Mouse (Mus musculus) spleen, postnatal 14 days (tissue): ENCODE data around the gene Mamstr.

Experiments used
- DNase-seq, 2 experiments: peaks; one replicate each; pipeline ENCODE4 v3.0.0; 2021 to 2022; ENCODE audit warnings: low spot score in 2 of 2

Gene Mamstr

DNA sequence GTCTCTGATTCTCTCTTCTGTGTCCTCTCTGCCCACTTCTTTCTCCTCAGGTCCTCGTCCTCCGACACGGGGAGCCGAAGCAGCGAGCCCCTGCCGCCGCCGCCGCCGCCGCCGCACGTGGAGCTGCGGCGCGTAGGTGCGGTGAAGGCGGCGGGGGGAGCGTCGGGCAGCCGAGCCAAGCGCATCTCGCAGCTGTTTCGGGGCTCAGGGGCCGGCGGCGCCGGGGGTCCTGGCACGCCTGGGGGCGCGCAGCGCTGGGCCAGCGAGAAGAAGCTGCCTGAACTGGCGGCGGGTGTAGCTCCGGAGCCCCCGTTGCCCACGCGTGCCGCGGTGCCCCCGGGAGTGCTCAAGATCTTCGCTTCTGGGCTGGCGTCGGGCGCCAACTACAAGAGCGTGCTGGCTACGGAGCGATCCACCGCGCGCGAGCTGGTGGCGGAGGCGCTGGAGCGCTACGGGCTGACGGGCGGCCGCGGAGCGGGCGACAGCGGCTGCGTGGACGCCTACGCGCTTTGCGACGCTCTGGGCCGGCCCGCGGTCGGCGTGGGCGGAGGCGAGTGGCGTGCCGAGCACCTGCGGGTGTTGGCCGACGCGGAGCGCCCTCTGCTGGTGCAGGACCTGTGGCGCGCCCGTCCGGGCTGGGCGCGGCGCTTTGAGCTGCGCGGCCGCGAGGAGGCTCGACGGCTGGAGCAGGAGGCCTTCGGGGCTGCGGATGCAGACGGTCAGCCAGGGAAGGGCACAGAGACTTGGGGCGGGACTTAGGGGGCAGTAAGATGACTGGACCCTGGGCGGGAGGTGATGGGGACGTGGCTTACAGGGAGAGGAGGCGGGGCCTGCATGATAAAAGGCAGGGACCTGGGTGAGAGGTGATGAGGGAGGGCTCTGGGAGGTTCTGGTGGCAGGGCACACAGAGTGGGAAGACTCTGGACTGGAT lies 11.1 kb upstream of the Mamstr start:
- DNase-seq: peak; percentile 78 to 86

DNA sequence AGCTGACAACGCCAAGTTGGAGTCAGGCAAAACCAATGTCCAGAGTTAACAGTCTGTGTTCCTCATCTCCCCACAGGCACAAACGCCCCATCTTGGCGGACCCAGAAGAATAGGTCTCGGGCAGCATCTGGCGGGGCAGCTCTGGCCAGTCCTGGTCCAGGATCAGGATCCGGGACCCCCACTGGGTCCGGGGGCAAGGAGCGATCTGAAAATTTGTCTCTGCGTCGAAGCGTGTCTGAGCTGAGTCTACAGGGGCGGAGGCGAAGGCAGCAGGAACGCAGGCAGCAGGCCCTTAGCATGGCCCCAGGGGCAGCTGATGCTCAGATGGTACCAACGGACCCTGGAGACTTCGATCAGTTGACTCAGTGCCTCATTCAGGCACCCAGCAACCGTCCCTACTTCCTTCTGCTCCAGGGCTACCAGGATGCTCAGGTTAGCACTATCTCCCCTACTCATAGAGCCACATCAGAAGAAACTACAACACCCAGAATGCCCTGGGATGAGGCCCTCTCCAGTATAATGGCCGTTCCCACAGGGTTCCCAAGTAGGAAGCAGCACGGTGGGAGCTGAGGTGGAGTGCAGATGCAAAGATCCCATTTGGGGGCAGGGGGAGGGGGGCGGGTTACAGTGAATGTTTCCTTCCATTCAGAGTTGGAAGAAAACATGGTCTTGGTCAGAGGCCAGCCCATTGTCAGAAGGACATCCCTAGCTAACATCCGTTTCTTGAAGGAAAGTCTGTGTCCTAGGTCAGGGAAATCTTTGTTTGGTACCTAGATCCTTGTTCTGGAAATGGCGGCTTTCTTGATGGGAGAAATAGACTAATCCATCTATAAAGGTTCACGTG lies 9.5 kb upstream of the Mamstr start:
- DNase-seq: no peak

DNA sequence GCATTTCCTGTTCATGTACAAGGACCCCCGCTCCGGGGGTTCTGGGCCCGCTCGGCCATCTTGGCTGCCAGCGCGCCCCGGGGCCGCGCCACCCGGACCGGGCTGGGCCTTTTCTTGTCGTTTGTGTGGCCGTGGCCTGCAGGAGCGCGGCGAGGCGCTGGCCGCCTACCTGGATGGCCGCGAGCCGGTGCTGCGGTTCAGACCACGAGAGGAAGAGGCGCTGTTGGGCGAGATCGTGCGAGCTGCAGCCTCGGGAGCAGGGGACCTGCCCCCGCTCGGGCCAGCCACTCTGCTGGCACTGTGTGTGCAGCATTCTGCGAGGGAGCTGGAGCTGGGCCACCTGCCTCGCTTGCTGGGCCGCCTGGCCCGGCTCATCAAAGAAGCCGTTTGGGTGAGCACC lies 7.3 kb upstream of the Mamstr start:
- no peak for DNase-seq

DNA sequence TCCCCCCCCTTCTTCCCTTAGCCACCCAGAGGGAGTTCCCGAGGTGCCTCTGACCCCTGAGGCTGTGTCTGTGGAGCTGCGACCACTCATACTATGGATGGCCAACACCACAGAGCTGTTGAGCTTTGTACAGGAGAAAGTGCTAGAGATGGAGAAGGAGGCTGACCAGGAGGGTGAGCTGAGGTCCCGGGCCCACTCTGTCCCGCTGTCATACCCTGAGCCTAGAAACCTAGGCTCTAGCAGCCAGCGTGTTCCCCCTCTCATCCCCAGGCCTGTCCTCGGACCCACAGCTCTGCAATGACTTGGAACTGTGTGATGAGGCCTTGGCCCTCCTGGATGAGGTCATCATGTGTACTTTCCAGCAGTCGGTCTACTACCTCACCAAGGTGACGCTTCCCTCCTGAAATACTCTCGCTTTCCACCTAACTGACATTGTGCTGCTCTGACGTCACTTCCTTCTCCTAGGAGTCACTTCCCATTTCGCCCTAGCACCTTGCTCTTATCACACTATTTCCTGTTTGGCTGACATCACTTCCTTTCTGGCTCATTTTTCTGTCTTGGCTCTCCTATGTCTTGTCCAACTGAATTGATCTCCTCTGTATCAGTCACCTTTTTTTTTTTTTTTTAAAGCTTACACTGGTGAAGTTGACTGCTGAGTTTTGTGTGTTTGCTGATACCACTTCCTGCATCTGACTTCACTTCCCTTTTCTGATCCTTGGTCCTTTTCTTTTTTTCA lies 4.7 kb upstream of the Mamstr start:
- no peak for DNase-seq

DNA sequence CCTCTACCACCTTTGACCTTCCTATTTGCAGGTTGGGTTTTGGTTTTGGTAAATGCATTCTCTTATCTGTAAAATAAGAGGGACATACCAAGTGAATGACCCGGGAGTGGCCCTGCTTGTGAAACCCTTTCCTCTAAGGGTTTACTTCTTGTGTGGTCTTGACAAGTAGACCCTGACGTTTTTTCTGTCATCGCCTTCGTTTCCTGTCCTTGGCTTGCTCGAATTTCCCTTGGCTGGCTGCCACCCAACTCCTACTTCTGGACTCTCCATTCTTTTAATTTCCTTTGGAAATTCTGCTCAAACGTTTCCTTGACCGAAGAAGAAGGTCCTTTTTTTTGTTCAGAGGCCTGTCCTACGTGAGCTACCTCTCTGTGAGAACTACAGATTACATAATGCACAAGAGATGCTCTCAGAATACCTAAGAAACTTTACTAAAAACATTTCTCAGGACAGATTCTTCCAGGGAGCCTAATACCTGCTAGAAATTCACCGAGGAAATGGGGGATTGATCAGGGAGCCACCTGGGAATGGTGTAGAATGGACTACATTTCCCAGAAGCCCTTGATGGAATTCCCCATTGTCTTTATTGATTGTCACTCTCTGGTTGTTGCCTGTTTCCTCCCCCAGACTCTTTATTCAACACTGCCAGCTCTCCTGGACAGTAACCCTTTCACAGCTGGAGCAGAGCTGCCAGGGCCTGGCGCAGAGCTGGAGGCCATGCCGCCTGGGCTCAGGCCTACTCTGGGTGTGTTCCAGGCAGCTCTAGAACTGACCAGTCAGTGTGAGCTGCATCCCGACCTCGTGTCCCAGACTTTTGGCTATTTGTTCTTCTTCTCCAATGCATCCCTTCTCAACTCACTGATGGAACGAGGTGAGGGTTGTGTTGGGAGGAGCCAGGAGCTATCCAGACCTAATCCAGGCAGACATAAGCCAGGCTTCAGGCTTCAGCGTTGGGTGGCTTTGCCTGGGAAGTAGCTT lies 3.8 kb upstream of the Mamstr start:
- no peak for DNase-seq

DNA sequence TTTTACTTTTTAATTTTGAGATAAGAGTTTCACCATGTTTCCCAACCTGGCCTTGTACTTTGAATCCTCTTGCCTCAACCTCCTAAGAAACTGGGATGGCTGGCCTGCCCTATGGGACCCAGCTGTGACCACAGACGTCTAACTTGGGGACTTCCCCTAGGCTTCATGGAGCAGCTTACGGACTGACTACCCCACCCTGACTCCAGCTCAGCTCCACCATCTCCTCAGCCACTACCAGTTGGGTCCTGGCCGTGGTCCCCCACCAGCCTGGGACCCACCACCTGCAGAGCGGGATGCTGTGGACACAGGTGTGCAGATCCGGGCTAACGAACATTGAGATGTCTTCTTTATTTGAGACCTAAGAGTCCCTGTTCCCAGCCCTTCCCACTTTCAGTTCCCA lies 2.1 kb upstream of the Mamstr start:
- DNase-seq: no peak

DNA sequence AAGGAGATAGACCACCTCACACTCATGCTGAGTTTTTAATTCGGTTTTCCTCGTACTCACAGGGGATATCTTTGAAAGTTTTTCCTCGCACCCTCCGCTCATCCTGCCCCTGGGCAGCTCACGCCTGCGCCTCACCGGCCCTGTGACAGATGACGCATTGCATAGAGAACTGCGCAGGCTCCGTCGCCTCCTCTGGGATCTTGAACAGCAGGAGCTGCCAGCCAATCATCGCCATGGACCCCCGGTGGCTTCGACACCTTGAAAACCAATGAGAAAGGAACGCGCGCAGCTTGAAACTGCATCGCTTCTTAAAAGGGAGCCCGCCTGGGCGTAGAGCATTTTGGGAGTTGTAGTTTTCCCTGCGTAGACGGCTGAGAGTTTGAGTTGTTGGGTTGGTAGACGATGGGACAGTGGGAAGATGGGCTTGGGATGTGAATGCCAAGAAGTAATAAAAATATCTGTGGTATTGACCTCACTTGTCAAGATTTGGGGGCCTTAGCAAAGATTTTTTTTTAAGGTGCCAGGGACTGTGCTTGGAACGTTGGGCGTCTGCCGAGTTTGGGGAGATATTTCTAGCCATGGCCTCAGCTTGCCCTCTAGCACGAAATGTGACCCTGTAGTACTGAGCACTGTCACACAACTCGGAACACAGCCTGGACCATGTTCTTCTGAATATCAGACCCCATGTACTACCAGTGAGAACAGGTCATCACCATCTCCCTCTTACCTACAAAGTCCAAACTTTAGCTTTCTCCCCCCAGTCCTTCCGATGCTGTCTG lies 965 bp upstream of the Mamstr start:
- DNase-seq: no peak

DNA sequence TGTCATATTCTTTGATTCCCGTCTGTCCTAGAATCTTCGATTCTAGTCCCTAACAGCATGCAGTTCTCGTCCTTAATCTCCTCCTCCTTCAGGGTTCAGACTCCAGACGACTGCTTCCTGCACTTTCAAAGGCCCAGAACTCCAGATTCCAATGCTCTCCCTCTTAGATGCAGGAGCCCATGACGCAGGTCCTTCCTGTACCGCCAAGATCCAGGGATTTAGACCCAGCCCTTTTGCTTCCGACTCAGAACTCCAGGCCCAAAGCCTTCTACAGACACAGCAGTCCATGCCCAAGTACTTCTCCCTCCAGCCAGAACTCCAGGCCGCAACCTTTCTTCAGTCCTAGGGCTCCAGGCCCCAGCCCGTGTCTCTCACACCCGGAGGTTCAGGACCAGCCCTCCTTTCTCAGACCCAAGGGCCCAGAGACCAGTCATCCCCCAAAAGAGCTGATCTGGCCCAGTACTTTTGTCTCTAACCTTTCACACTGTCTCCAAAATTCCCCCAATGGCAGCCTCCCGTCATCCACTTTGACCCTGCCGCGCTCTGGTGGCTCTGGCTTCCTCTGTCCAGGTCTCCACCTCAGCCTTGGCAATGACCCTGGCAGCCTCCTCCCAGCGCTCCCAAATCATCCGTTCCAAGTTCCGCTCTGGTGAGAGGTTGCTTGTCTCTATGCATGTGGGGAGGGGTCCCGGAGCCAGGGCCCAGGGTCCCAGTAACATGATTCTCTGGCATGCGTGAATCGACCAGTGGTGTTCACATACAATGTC lies 597 bp downstream of the Mamstr start:
- DNase-seq: no peak

DNA sequence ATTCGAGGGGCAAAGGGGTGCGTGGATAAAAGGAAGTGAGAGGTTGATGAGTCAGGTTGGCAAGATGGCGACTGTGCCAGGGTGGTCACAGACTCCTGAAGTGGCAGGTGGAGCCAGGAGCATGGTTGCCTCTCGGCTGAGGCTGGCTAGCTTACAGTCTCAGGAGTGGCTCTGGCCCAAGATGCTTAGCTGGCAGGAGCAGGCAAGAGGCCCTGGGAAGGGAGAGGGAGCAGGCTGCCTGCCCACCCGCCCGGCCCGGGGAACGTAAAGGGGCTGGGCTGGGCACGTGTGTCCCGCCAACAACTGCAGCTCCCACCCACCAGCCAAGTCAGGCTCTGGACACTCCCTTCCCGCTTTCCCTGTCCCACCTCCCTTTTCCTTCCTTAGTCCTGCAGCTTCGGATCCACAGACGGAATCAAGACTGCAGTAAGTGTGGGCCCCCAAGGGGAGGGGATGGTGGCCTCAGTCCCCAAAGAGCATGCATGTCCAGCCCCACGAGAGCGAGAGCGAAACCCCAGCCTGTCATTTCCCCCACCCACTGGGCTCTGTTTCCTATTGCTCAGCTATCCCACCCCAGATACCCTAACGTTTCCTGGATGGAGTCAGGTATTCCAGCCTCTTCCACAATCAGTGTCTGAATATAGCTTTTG lies 1.7 kb downstream of the Mamstr start:
- no peak for DNase-seq

DNA sequence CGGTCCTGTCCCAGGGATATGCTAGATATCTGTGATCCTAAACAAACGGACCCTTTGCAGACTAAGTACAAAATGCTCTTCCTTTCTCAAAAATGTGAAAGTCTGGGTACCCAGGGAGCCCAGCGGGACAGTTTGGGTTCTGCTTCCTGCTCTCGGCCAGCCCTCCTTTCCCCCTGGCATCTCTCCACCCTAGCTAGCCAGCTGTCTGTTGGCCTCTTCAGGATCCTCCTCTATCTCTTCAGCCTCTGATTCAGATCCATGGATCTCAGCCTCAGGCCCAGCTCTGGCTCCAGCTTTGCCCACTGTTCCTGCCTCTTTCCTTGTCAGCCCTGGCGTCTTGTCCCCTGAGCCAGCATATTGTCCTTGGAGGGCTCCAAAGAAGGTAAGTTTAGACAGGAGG lies 2.3 kb downstream of the Mamstr start:
- no peak for DNase-seq

DNA sequence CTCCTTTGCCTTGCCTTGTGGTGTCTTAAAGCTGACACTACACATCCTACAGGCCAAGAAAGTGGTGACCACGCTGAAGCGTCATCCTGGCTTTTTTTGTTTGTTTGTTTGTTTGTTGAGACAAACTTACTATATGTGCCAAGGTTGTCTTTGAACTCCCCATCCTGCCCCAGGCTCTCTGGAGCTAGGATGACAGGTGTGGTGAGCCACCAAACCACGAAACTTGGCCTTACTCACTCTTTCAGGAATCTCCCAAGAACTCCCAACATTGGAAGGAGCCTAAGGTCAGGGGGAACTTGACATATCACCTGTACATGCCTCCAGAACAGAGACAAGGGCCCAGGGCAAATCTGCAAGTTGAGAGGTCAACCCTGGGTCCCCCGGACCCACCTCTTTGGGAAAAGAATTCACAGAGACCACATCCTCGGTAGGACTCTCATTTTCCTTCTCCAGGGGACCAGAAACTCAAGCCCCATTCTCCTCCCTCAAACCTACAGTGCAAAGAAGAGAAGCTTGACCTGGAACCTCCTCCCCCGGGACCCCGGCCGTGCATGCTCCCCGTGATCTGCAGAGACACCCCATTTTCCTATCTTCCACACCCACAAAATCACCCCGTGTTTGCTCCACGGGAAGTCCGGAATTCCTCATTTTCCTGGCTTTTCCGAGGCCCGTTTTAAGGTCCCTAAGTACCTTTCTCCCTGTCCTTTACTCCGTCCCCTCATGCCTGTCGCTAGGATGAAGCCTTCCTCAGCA lies 2.9 kb downstream of the Mamstr start:
- no peak for DNase-seq

DNA sequence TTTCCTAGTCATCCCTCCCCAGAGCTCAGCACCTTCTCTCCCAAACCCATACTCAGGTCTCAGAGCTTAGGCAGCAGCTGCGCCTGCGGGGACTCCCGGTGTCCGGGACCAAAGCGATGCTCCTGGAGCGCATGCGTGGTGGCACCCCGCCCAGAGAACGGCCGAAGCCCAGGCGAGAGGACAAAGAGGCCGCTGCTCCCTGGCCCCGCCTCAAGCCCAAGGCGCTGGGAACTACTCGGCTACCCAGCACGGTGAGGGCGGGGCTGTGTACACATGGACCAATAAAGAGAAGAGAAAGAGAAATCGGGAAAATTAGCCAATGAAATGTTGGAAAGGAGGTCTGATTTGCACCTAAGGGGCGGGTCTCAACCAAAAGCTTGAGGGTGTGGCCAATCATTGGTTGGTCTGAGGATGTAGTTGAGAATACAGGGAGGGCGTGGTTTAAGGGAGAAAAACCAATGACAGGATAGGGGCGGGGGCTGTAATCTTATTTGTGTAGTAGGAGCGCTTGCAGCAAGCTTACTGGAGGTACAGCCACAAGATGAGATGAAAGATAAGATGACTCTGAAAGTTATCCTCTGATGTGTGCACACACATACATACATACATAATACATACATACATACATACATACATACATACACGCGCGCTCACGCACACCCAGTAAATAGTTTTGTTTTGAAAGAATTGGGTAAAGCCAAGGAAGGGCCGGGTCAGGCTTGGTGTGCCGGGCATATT lies 3.8 kb downstream of the Mamstr start:
- DNase-seq: peak; percentile 57 to 58

DNA sequence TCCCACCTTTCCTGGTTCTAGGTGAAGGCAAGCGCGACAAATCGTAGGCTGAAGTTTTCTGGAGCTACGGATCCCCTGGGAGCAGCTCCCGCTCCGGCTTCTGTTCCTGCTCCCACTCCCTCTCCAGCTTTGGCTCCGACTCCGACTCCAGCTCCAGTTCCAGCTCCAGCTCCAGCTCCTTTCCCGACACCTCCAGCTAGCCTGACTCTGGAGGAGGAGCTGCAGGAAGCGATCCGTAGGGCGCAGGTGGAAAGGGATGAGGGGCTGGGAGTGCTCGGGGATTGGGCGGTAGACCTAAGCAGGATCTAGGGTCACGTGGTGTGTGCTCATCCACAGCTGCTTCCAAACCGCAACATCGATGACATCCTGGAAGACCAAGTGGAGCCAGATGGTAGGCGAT lies 4.4 kb downstream of the Mamstr start:
- DNase-seq: no peak

DNA sequence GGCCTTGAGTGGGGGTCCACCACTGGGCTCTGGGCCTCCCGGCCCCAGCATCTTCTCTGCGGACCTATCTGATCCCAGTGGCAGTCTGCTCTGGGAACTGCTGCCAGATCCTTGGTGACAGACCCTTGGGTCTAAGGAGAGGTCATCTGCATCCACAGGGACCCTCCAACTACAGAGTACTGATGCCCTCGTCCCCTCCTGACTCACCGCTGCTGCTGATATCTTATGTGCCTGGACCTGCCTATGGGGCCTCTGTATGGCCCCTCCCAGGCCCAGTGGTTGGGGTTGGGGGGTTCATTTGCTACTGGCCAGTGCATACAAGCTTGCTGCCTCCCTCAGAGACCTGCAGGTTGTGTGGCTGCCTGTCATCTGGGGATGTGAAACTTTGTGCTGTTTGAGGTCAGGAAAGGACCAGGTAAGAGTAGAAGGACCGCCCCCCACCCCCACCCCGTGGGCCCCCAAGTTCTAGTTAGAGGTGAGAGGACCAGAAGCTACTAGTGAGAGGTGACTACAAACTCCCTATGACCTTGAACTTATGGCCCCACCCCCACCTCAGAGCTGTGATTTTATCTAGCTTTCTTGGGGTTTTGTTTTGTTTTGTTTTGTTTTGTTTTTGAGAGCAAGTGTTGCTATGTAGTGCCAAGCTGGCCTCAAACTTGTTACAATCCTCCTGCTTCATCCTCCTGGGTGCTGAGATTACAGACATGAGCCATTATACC lies 5.3 kb downstream of the Mamstr start:
- DNase-seq: no peak

DNA sequence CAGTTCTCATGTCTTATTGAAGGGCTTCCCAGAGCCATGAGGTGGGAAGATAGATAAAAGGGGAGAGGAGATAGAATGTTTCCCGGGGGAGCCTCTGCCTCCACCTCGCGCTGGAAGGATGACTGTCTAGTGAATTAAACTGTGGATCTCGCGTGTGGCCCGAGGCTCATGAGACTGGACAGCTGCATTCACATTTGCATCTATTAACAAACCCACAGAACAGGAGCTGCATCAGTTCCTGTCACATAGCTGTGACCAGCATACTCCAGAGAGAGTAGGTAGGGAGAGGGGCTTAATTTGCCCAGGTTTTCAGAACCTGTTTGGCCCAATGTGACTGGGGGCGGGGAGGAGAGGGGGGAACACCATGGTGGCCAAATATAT lies 5.8 kb downstream of the Mamstr start:
- DNase-seq: no peak

DNA sequence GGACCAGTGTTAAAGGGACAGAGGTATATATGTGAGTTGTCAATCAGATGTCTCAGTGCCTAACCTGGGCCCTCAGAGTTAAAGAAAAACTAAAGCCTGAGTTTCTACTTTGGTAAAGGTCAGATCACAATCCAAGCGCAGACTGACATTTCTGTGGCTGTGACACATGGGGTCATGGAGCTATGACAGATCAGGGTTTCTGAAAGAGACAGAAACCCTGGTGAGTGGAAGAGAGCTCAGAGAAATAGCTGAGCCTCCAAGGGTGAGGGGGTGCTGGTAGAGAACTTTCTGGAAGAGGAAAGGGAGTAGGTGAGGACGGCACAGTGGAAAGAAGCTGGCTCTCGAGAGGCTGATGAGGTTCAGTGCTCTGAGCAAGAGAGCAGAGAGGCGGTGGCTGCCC lies 6.9 kb downstream of the Mamstr start:
- DNase-seq: no peak

DNA sequence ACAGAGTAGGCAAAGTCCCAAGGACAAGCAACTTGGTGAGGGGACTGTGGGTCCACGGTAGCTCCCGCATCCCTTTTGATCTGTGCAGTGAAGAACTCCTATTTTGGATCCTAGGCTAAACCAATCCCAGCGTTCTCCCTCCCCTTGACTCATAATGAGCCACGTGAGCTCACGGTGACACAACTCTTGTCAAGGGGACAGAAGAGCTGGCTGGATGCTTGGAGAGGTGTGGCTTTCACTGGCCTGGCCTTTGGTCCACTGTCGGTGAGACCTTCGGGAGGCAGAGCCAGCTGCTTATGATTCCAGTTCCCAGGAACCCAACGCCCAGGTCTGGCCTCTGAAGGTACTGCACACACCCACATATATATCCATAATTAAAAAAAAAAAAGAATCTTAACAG lies 9.6 kb downstream of the Mamstr start:
- DNase-seq: no peak
